Mouse (Mus musculus) frontal cortex, adult 2 months (tissue): ENCODE data around the gene Nlgn1. TPM values are rescaled to one million over a fixed set of nuclear protein-coding genes. Genes with fewer than 3 reads are reported as not detected.

Experiments
- DNase-seq, 2 experiments: peaks; one replicate each; pipeline ENCODE4 v3.0.0; 2022; ENCODE audit warnings: low spot score in 1 of 2; ENCODE audit errors: extremely low spot score in 1 of 2
- polyA plus RNA-seq: library from polyadenylated mRNA; depleted of rRNA; stranded (reverse); fragments of >200 nt; gene quantifications from 2 replicates; pipeline ENCODE4 v1.2.3, GENCODE M21; 2012

The Nlgn1 gene
- polyA plus RNA-seq, 1 experiment: 27.6 TPM

DNA sequence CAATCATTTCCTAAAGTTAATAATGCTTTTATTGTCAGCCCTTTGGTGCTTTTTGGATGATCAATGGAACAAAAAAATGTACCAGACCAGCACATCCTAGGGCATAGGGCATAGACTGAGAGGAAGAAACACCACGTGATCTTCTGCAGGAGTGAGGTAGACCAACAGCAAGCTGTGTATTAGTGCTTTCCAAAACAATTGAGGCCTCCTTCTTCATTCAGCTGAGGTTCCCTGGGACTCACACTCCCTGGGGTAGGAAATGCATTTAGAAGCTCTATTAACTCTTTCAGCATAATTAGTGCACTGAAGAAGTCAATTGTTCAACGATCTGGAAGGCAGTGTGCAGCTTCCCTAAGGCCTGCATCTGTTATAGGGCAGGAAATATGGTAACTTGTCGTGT, 226.7 kb downstream of the Nlgn1 start:
- no peak for DNase-seq

DNA sequence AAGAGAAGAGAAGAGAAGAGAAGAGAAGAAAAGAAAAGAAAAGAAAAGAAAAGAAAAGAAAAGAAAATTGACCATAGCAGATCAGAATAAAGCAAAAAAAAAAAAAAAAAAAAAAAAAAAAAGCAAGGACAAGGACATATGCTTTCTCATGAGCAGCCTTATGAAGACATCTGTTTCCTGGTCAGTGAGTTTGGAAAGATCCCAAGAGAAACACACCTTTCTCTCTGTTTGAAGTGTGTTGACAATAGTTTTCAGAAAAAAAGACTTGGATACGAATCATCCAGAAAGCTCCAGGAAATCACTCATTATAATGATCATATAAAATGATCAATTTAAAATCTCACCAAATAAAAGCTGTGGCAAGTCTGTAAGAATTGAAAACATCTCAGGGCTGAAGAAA, 230.0 kb downstream of the Nlgn1 start:
- DNase-seq: no peak

- DNase-seq: peak in 1 of 2 experiments; percentile 28
These were observed 236.7 kb downstream of the Nlgn1 start for GRCm38 (mm10) chr3:26095551-26095950.

GRCm38 (mm10) chr3:26069366-26069765, 262.9 kb downstream of the Nlgn1 start:
- DNase-seq: no peak

DNA sequence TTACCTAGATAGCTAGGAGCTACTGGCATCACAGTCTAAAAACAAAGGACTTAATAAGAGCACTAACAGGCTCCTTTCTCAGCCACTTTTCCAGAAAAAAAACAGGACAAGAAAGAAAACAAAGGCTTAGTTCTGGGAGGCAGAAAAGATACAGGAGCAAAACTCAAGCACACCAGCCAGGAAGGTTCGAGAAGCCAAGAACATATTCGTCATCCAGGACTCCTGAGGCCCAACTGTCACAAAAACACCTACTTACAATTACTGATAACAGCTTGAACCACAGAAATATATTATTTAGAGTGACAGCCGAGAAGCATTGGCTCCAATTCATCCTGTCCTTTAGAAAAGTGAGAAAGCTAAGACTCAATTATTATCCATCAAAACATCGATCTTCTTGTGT, 281.5 kb downstream of the Nlgn1 start:
- no peak for DNase-seq

DNA sequence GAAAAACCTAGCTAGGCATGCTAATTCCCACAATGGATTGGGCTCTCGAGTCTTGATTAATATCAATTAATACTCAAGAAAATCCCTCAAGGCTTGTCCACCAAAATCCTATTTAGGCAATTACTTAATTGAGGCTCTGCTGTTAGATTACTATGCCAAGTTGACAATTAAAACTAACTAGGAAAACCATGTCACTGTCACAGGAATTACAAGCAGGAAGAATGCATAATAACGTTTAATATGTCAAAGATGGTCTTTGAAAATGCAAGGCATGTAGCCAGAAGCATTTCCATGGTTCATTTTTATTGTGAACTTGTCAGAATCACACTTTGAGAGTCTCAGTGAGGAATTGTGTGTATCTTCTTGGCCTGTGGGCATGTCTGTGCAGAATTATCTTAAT, 289.3 kb downstream of the Nlgn1 start:
- DNase-seq: no peak

GRCm38 (mm10) chr3:26039696-26040095, 292.6 kb downstream of the Nlgn1 start:
- peak in 1 of 2 experiments; percentile 18 for DNase-seq

- no peak for DNase-seq
These were observed 306.2 kb downstream of the Nlgn1 start for GRCm38 (mm10) chr3:26026025-26026424.

GRCm38 (mm10) chr3:26023217-26023616, 309.0 kb downstream of the Nlgn1 start:
- DNase-seq: no peak

GRCm38 (mm10) chr3:26021632-26022184, 310.6 kb downstream of the Nlgn1 start:
- DNase-seq: no peak

DNA sequence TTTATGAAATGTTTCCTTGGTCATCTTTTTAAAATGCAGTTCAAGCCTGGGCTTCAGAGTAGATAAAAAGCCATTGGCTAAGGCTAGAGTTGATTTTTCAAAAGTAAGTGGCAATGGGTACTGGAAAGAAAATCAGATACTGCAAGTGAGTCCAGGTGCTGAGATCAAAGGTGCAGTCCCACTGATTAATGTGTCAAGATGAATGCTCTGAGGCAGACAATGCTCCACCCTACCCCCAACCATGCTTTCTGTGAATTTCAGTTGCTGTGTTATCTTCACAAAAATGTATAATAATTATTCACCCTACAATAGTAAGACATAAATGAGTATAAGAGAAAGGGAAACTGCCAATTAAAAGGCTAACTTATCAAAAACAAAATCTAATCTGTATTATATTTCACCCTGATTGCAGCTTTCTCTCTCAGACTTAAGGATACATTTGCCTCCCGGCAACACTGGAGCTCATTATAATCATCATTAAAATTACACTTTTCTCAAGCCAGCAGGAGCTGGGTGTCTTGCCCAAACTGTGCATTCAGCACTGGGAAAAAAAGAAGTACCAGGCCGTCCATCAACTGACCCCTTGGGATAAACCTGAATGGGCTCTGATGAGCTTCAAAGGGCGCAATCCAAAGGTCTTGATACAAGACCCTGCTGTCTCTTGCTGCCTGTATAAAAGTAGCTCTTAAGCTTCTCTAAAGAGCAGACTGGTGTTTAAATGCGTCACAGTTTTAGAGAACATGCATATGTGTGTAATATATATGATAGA, 320.8 kb downstream of the Nlgn1 start:
- DNase-seq: no peak

DNA sequence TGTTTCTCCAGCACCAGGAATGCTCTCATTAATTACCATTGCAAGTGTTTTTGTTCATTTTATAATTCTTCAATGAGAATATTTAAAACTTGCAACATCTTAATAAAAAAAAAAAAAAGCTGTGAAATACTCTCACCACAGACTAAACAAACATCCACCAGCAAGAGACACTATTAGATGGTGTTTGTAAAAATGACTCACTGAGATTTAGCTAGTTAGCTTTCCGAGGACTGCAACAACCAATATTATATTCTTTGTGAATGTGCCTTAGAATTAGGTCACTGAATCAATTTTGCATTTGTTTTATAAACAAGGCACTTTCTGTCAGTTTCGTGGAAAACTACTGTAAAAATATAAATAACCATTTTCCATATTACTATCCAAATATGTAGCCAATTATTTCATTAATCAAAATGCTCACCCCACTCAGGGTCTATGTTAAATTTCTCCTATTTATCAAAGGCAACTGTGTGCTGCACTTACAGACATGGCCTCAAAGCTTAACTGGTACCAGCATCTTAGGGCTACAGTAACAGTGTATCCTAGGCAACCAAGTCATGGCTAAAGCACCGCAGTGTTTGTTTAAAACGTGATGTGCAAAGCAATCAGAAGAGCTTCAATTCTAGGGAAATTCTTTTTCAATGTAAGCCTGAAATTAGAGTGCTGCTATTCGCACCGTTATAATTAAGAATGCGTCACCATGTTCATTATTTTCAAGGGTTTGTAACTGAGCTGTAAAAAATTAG, 329.2 kb downstream of the Nlgn1 start:
- peak in 1 of 2 experiments; percentile 42 for DNase-seq

DNA sequence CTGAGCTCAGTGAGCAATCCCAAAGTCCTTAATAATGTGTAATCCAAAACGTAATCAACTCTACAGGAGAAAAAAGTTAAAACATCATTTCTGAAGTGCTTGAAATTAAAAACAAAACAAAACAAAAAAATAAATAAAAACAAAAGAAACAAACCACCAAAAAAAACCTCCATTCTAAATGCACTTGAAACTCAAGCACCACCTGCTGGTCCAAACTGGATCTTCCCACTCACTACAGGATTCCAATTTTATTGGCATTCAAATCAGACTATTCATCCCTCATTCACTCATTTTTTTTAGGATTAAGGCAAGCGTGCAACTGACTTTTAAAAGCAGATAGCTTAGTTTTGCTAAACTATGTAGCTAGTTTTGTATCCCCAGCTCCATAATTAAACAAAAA, 329.9 kb downstream of the Nlgn1 start:
- peak in 1 of 2 experiments; percentile 56 for DNase-seq

GRCm38 (mm10) chr3:25967546-25967945, 364.7 kb downstream of the Nlgn1 start:
- DNase-seq: peak; percentile 24 to 53

DNA sequence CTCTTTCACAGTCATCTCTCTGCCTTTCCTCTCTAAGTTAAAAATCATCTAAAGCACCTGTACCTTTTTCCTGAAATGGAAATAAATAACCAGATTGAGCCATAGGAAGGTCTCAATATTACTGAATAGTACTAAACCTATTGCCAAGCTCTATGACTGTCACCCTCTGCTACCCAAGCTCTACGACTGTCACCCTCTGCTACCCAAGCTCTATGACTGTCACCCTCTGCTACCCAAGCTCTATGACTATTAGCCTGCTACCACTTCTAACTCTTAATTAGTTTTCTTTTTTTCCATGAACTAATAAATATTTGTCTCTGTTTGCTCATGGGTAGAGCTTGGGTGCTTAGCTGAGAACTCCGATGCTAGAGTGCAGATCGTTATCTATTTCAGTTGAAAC, 368.0 kb downstream of the Nlgn1 start:
- DNase-seq: no peak

DNA sequence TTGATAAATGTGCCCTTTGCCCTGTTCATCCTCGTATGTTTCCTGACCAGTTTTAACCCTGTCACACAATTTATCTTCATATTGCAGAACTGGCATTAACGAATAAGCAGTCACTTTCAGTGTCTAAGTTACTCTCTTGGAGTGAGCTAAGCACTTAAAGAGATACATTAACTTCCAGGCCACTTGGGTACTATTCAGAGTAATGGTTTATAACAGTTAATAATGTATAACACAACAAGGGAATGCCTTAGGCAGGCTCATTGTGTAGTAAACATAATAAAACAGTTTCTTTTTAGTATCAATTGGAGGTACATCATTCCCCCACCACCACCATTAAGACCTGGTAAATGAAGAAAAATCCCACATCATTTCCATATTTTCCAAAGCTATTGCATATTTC, 368.7 kb downstream of the Nlgn1 start:
- DNase-seq: no peak

- no peak for DNase-seq
These were observed 415.7 kb downstream of the Nlgn1 start for GRCm38 (mm10) chr3:25916535-25916934.

GRCm38 (mm10) chr3:25914365-25915065, 417.7 kb downstream of the Nlgn1 start:
- no peak for DNase-seq

DNA sequence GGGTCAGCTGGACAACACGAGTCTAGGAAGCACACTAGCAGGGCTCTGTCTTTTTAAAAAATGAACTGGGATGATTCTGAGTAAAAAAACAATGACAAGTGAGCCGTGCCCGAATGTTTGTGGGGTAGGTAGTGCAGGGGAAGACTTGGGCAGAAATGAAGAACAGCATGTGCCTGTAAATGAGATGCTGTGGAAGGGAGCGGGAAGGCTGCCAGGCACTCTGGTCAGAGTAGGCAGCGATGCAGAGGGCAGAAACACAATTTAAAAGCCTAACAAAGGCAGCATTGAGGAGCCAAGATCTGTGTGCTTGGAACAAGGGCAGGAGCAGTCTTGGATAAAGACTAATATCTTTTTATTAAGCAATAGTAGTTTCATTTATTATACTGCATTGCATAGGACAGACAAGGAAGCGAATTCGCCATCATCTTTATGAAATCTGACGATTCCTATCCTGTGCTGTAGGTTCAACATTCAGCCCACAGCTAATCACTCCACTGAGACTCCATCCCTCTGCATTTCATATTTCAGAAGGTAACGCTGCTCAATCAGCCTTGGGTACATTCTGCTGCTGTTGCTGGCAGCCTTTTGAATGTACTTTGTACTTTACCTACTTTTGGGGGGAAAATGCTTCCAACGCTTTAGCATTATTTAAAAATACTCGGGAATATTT, 429.0 kb downstream of the Nlgn1 start:
- DNase-seq: peak; percentile 78 to 88

DNA sequence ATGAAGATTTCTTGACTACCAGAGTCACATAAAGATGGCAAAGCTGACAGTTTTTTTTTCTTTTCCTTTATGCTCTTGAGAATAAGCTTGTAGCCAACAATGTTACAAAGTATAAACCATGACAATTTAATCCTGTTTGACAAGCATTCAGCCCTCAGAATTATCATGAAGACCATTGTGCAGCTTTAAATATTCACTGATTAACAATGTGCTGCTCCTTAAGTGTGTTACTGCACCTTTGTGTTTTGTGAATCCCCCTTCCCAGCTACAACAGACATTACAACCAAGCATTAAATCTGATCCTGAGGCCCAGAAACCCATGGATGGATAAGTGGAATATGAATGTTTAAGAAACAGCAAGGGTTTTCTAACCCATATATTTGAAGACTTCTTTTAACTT, 434.8 kb downstream of the Nlgn1 start:
- DNase-seq: no peak

DNA sequence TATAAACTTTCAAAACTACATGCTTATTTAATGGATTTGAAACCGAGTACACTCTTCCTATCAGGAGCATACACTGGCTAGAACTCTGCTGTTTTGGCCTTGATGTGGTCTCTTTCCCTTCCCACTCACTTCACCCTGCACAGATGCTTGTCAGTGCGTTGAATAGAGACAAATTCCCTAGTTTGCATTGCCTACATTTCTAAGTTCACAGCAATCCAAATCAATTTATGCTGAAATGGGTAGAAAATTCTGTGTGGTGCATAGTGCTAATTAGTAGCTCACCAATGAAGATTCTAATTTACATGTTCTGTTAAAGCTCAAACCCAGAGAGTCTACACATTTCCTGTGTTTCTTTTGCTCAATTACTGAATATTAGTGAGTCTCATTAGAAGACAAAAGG, 447.5 kb downstream of the Nlgn1 start:
- DNase-seq: no peak
